Mouse (Mus musculus) hindbrain, embryonic 10.5 days (tissue): ENCODE measurements at regions not wholly inside any gene's neighbourhood (a gene's known extent, or its start where the extent isn't known, plus 50 kb on each side); places are given as distances from the start of the nearest gene placed in this dataset.

Experiments
- DNase-seq: peaks from one replicate; pipeline ENCODE4 v3.0.0-alpha.2; 2017; ENCODE audit warnings: low spot score
- H3K27ac ChIP-seq: fragments of 300-500 bp; sonication (generic); 2 replicates; pipeline ENCODE4 v1.5.1; 2016; ENCODE audit warnings: mild to moderate bottlenecking, moderate library complexity
- H3K27me3 ChIP-seq: fragments of 300-500 bp; sonication (generic); 2 replicates; pipeline ENCODE4 v1.6.1; 2016; ENCODE audit warnings: mild to moderate bottlenecking; ENCODE audit not compliant: poor library complexity, insufficient read depth, severe bottlenecking
- H3K36me3 ChIP-seq: fragments of 300-500 bp; sonication (generic); 2 replicates; pipeline ENCODE4 v1.6.1; 2016; ENCODE audit warnings: mild to moderate bottlenecking, moderate library complexity
- H3K4me1 ChIP-seq: fragments of 300-500 bp; sonication (generic); replicated peaks from 2 replicates; pipeline ENCODE4 v1.6.1; 2016; ENCODE audit warnings: mild to moderate bottlenecking
- H3K4me3 ChIP-seq: fragments of 300-500 bp; sonication (generic); 2 replicates; pipeline ENCODE4 v1.5.1; 2016; ENCODE audit warnings: mild to moderate bottlenecking, moderate library complexity
- H3K9me3 ChIP-seq: fragments of 300-500 bp; sonication (generic); 2 replicates; pipeline ENCODE4 v1.6.1; 2016; ENCODE audit warnings: mild to moderate bottlenecking, moderate library complexity
- WGBS: fragments of 180-500 bp; shearing (Covaris S2); methylation state at CpG from one replicate; pipeline ENCODE4 v1.1.7; 2016; 5-methylcytosine and 5-hydroxymethylcytosine counted together

- no peak overlapping the region for H3K27ac ChIP-seq
- WGBS: 88% methylated on average over 7 of the region's 7 CpGs
- no peak for DNase-seq
- H3K4me3 ChIP-seq: no peak overlapping the region
- peaks cover 11% of the 10 kb centered on the region; the same call in 1 of the 2 replicates for H3K4me1 ChIP-seq
- no peaks in the 10 kb centered on the region for H3K36me3 ChIP-seq
- H3K9me3 ChIP-seq: no peaks in the 10 kb centered on the region
- no peaks in the 10 kb centered on the region for H3K27me3 ChIP-seq
These were observed 455.7 kb downstream of the Zfp704 start for GRCm38 (mm10) chr3:9154172-9154571.

DNA sequence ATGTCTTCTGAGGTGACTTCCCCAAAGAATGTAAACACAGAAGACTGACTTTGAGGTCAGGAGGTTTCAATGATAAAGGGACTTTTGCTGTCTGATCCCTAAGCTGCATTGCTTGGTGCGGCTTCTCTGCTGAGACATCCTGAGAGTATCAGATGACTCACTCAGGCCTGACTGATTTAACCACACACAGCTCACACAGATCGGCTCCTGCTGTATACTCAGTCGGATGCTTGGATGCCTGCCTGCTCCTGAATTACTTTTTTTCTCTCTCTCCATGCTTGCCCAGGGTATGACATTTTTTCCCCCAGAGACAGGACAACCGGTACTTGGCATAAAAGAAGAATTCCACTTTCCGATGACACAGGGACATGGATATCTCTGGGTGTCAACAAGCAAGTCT, 456.2 kb downstream of the Zfp704 start:
- no peak for DNase-seq
- Histone ChIP-seq H3K4me3 (no peak overlapping the region), H3K4me1 (peaks cover 7% of the 10 kb centered on the region; the same call in 1 of the 2 replicates), H3K36me3 (no peaks in the 10 kb centered on the region), H3K9me3 (no peaks in the 10 kb centered on the region), H3K27me3 (no peaks in the 10 kb centered on the region), H3K27ac (no peak overlapping the region)
- 43% methylated on average over 5 of the region's 5 CpGs for WGBS

GRCm38 (mm10) chr3:9152256-9152655, 457.6 kb downstream of the Zfp704 start:
- Histone ChIP-seq H3K4me3 (no peak overlapping the region), H3K9me3 (no peaks in the 10 kb centered on the region), H3K4me1 (peaks cover 7% of the 10 kb centered on the region; the same call in 1 of the 2 replicates), H3K27me3 (no peaks in the 10 kb centered on the region), H3K27ac (no peak overlapping the region), H3K36me3 (no peaks in the 10 kb centered on the region)
- WGBS: 31% methylated on average over 1 of the region's 1 CpGs
- DNase-seq: no peak

DNA sequence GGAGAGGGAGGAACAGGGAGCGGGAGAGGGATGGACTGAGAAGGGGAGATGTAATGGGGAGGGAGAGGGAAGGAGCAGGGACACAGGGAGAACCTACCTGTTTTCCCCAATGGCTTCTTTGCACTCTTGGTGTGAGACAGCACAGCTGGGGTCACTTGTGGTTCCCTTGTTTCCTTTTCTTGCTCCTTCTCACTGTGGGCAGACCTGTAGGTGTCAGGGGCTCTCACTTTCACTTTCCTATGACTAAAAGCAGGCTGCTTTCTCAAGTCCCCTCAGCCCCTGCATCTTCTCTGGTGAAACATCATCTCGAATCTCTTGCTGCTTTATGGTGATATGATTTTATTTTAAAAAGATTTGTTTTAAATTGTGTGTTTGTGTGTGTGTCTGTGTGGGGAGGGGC, 458.3 kb downstream of the Zfp704 start:
- WGBS: 59% methylated on average over 2 of the region's 2 CpGs
- peaks cover 7% of the 10 kb centered on the region; the same call in 1 of the 2 replicates for H3K4me1 ChIP-seq
- no peak overlapping the region for H3K4me3 ChIP-seq
- H3K36me3 ChIP-seq: no peaks in the 10 kb centered on the region
- no peaks in the 10 kb centered on the region for H3K9me3 ChIP-seq
- H3K27me3 ChIP-seq: no peaks in the 10 kb centered on the region
- no peak overlapping the region for H3K27ac ChIP-seq
- DNase-seq: no peak

GRCm38 (mm10) chr3:9148605-9149004, 461.3 kb downstream of the Zfp704 start:
- 82% methylated on average over 5 of the region's 5 CpGs for WGBS
- Histone ChIP-seq H3K36me3 (no peaks in the 10 kb centered on the region), H3K4me3 (no peak overlapping the region), H3K4me1 (peaks cover 1% of the 10 kb centered on the region; the same call in 1 of the 2 replicates), H3K27ac (no peak overlapping the region), H3K27me3 (no peaks in the 10 kb centered on the region), H3K9me3 (no peaks in the 10 kb centered on the region)
- no peak for DNase-seq

- Histone ChIP-seq H3K4me1 (no peaks in the 10 kb centered on the region), H3K4me3 (no peak overlapping the region), H3K27ac (no peak overlapping the region), H3K9me3 (no peaks in the 10 kb centered on the region), H3K27me3 (no peaks in the 10 kb centered on the region), H3K36me3 (no peaks in the 10 kb centered on the region)
- 74% methylated on average over 6 of the region's 6 CpGs for WGBS
- DNase-seq: no peak
These were observed 463.4 kb downstream of the Zfp704 start for GRCm38 (mm10) chr3:9146481-9146880.

DNA sequence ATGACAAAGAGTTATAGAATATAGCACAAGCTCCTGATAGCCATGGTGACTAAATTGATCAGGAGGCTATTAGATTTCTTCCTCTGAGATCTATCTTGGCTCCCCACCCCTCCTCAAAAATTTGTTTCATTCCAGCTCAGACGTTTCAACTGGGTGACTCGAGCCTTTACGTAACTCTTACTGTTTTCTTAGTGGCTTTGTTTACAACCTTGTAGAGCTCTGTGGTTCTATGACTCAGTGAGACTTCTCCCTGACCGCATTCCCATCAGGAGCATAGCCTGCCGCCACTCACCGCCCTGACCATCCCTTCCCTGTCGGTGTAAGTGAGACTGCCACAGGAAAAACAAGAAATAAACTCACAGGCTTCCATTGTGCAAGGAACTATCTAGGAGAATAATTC, 464.3 kb downstream of the Zfp704 start:
- Histone ChIP-seq H3K9me3 (no peaks in the 10 kb centered on the region), H3K27me3 (no peaks in the 10 kb centered on the region), H3K4me1 (no peaks in the 10 kb centered on the region), H3K27ac (no peak overlapping the region), H3K4me3 (no peak overlapping the region), H3K36me3 (no peaks in the 10 kb centered on the region)
- 83% methylated on average over 7 of the region's 7 CpGs for WGBS
- no peak for DNase-seq

- no peak overlapping the region for H3K27ac ChIP-seq
- no peak for DNase-seq
- no peaks in the 10 kb centered on the region for H3K27me3 ChIP-seq
- no peaks in the 10 kb centered on the region for H3K9me3 ChIP-seq
- H3K4me3 ChIP-seq: no peak overlapping the region
- no peaks in the 10 kb centered on the region for H3K4me1 ChIP-seq
- no peaks in the 10 kb centered on the region for H3K36me3 ChIP-seq
- WGBS: 77% methylated on average over 5 of the region's 5 CpGs
These were observed 468.0 kb downstream of the Zfp704 start for GRCm38 (mm10) chr3:9141836-9142235.

- Histone ChIP-seq H3K27me3 (no peaks in the 10 kb centered on the region), H3K4me3 (no peak overlapping the region), H3K27ac (no peak overlapping the region), H3K4me1 (no peaks in the 10 kb centered on the region), H3K36me3 (no peaks in the 10 kb centered on the region), H3K9me3 (no peaks in the 10 kb centered on the region)
- 93% methylated on average over 22 of the region's 22 CpGs for whole genome bisulfite sequencing
- no peak for DNase-seq
These were observed 472.6 kb downstream of the Zfp704 start for GRCm38 (mm10) chr3:9137131-9137874.

GRCm38 (mm10) chr3:9133991-9134390, 475.9 kb downstream of the Zfp704 start:
- H3K4me1 ChIP-seq: no peaks in the 10 kb centered on the region
- DNase-seq: no peak
- H3K36me3 ChIP-seq: no peaks in the 10 kb centered on the region
- no peaks in the 10 kb centered on the region for H3K27me3 ChIP-seq
- H3K4me3 ChIP-seq: no peak overlapping the region
- WGBS: 82% methylated on average over 12 of the region's 12 CpGs
- H3K9me3 ChIP-seq: no peaks in the 10 kb centered on the region
- no peak overlapping the region for H3K27ac ChIP-seq

GRCm38 (mm10) chr3:9132104-9132751, 477.7 kb downstream of the Zfp704 start:
- no peak for DNase-seq
- H3K36me3 ChIP-seq: no peaks in the 10 kb centered on the region
- WGBS: 85% methylated on average over 12 of the region's 12 CpGs
- H3K27me3 ChIP-seq: no peaks in the 10 kb centered on the region
- H3K9me3 ChIP-seq: no peaks in the 10 kb centered on the region
- H3K4me3 ChIP-seq: no peak overlapping the region
- H3K27ac ChIP-seq: no peak overlapping the region
- H3K4me1 ChIP-seq: no peaks in the 10 kb centered on the region

GRCm38 (mm10) chr3:9131366-9131765, 478.5 kb downstream of the Zfp704 start:
- H3K27ac ChIP-seq: no peak overlapping the region
- no peaks in the 10 kb centered on the region for H3K27me3 ChIP-seq
- 71% methylated on average over 4 of the region's 4 CpGs for WGBS
- no peak overlapping the region for H3K4me3 ChIP-seq
- no peaks in the 10 kb centered on the region for H3K4me1 ChIP-seq
- DNase-seq: no peak
- H3K36me3 ChIP-seq: no peaks in the 10 kb centered on the region
- H3K9me3 ChIP-seq: no peaks in the 10 kb centered on the region

DNA sequence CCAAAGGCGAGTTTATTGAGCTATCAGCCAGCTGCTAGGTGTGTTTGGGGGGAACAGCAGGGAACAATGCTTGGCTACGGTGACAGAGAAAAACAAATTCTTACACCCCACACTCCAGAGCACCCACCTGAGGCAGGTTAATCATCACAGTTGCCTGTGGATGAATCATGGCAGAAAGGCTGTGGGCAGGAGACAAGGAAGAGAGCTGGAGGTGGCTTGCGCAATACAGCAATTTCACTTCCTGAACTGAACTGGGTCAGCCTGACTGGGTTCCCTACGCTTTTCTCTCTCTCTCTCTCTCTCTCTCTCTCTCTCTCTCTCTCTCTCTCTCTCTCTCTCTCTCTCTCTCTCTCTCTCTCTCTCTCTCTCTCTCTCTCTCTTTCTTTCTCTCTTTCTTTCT, 481.5 kb downstream of the Zfp704 start:
- WGBS: 79% methylated on average over 4 of the region's 4 CpGs
- no peak for DNase-seq
- no peaks in the 10 kb centered on the region for H3K36me3 ChIP-seq
- no peaks in the 10 kb centered on the region for H3K27me3 ChIP-seq
- H3K27ac ChIP-seq: peak overlapping the region; percentile 43; the same call in 1 of the 2 replicates
- no peak overlapping the region for H3K4me3 ChIP-seq
- H3K9me3 ChIP-seq: no peaks in the 10 kb centered on the region
- H3K4me1 ChIP-seq: no peaks in the 10 kb centered on the region
